Mouse (Mus musculus) hindbrain, embryonic 16.5 days (tissue): Measurements from ENCODE around the gene Hhipl1. TPM values are rescaled to one million over a fixed set of nuclear protein-coding genes. Genes with fewer than 3 reads are reported as not detected.

ENCODE experiments used
- ATAC-seq: fragments of 200-750 bp; cut with Nextera tagmentation; 2 replicates; pipeline ENCODE4 v1.8.0; 2017; ENCODE audit warnings: moderate TSS enrichment, moderate library complexity
- H3K27ac ChIP-seq: fragments of 300-500 bp; sonication (generic); 2 replicates; pipeline ENCODE4 v1.5.1; 2014; ENCODE audit warnings: low read depth, mild to moderate bottlenecking, control low read depth, low read length, moderate library complexity
- H3K27me3 ChIP-seq: fragments of 300-500 bp; sonication (generic); replicated peaks from 2 replicates; pipeline ENCODE4 v1.6.1; 2014; ENCODE audit warnings: low read length; ENCODE audit not compliant: control insufficient read depth, insufficient read depth
- H3K36me3 ChIP-seq: fragments of 300-500 bp; sonication (generic); 2 replicates; pipeline ENCODE4 v1.6.1; 2014; ENCODE audit warnings: mild to moderate bottlenecking, low read length, moderate library complexity, mixed read lengths; ENCODE audit not compliant: control insufficient read depth, insufficient read depth
- H3K4me1 ChIP-seq: fragments of 300-500 bp; sonication (generic); 2 replicates; pipeline ENCODE4 v1.6.1; 2014; ENCODE audit warnings: low read depth, low read length; ENCODE audit not compliant: control insufficient read depth, insufficient read depth
- H3K4me2 ChIP-seq: fragments of 300-500 bp; sonication (generic); 2 replicates; pipeline ENCODE4 v1.6.1; 2014; ENCODE audit warnings: mild to moderate bottlenecking, low read length, control low read depth, moderate library complexity
- H3K4me3 ChIP-seq: fragments of 300-500 bp; sonication (generic); 2 replicates; pipeline ENCODE4 v1.5.1; 2014; ENCODE audit warnings: mild to moderate bottlenecking, low read length, control low read depth, moderate library complexity
- H3K9ac ChIP-seq: fragments of 300-500 bp; sonication (generic); 2 replicates; pipeline ENCODE4 v1.6.1; 2014; ENCODE audit warnings: low read depth, mild to moderate bottlenecking, control low read depth, low read length, moderate library complexity
- H3K9me3 ChIP-seq: fragments of 300-500 bp; sonication (generic); 2 replicates; pipeline ENCODE4 v1.6.1; 2014; ENCODE audit warnings: mild to moderate bottlenecking, low read length, moderate library complexity; ENCODE audit not compliant: control insufficient read depth
- WGBS: fragments of 180-500 bp; shearing (Covaris S2); extraction: QIAGEN DNeasy Blood & Tissue Kit; methylation state at CpG from one replicate; pipeline ENCODE4 v1.1.7; 2014; 5-methylcytosine and 5-hydroxymethylcytosine counted together
- polyA plus RNA-seq: library from polyadenylated mRNA; unstranded; fragments of >200 nt; fragmentation: Nextera tagmentation; extraction: Ambion mirVana; gene quantifications from 2 replicates; pipeline ENCODE4 v1.2.1, GENCODE M21; 2015

Gene Hhipl1
- polyA plus RNA-seq, 1 experiment from 2014 or later: 2.6 TPM

- Histone ChIP-seq H3K36me3 (no peaks in the 10 kb centered on the region), H3K27me3 (no peaks in the 10 kb centered on the region), H3K9me3 (no peaks in the 10 kb centered on the region), H3K4me3 (no peak overlapping the region), H3K4me1 (peaks cover 15% of the 10 kb centered on the region), H3K4me2 (no peak overlapping the region), H3K27ac (no peak overlapping the region), H3K9ac (peak overlapping the region; percentile 33; the same call in 1 of the 2 replicates)
- ATAC-seq: no peak
- 66% methylated on average over 19 of the region's 19 CpGs for WGBS
These were observed 17.8 kb upstream of the Hhipl1 start for GRCm38 (mm10) chr12:108288127-108288880.

DNA sequence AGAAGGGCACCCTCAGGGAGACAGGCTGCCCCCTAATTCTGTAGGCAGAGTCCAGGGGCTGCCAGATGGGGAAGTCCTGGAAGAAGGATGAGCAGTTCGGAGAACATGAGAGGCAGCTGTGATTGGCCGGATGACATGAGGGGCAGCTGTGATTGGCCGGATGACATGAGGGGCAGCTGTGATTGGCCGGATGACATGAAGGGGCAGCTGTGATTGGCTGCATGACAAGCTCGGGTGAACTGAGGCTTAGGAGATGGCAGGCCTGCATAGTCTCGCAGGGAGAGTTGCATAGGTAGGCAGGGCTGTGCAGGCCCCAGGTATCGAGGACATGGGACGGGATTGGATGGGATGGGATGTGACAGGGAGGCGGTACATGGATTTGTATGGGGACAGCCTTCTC lies 13.7 kb upstream of the Hhipl1 start:
- peaks cover 5% of the 10 kb centered on the region; the same call in 1 of the 2 replicates for H3K4me1 ChIP-seq
- H3K9ac ChIP-seq: no peak overlapping the region

DNA sequence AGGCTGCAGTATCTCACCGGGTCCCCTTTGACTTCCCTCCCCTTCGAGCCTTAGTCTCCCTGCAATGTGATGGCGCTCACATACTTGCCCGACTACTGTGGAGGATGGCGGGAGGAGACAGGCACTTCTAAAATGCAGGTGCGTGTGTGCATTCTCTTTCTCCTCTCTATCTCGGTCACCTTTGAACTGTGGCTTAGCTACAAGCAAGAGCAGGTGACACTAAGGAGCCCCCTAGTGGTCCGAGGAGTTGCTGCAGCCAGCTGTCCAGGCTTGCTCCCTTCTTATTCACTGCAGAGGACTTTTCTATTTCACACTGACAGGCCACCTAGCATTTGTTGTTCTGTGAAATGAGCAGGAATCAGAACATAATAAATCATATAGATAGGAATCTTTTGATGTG lies 13.1 kb upstream of the Hhipl1 start:
- Histone ChIP-seq H3K36me3 (no peaks in the 10 kb centered on the region), H3K4me3 (no peak overlapping the region), H3K9ac (no peak overlapping the region), H3K4me1 (peaks cover 5% of the 10 kb centered on the region; the same call in 1 of the 2 replicates), H3K27ac (no peak overlapping the region), H3K9me3 (no peaks in the 10 kb centered on the region), H3K27me3 (no peaks in the 10 kb centered on the region), H3K4me2 (peak overlapping the region; percentile 26)
- peak; percentile 69; the same call in 1 of the 2 replicates for ATAC-seq
- 2% methylated on average over 8 of the region's 8 CpGs for WGBS

More for the DNA sequence above, 13.7 kb upstream of the Hhipl1 start:
- H3K36me3 ChIP-seq: no peaks in the 10 kb centered on the region
- WGBS: 18% methylated on average over 9 of the region's 9 CpGs
- peak overlapping the region; percentile 26 for H3K4me2 ChIP-seq
- H3K9me3 ChIP-seq: no peaks in the 10 kb centered on the region
- H3K4me3 ChIP-seq: no peak overlapping the region
- H3K27me3 ChIP-seq: no peaks in the 10 kb centered on the region
- ATAC-seq: peak; percentile 65
- H3K27ac ChIP-seq: no peak overlapping the region

DNA sequence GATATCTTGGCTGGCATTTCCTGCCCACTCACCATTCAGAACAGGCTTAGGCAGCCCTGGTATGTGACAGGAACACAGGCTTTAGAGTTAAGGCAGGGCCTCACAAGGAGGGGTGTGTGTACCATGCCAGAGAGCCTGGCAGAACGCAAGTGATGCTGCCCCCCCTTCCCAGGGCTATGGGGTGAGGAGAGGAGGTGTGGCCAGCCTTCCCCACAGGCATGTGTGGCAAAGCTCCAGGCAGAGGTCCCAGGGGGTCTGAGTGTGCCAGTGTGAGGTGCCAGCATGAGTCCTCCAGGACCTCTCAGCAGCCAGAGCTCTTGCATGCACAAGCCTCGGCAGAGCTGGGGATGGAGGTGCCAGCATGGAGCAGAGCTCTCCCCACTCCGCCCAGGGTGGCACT lies 11.4 kb upstream of the Hhipl1 start:
- no peaks in the 10 kb centered on the region for H3K36me3 ChIP-seq
- H3K27ac ChIP-seq: no peak overlapping the region
- no peaks in the 10 kb centered on the region for H3K9me3 ChIP-seq
- no peaks in the 10 kb centered on the region for H3K27me3 ChIP-seq
- H3K9ac ChIP-seq: no peak overlapping the region
- peak; percentile 49 for ATAC-seq
- 54% methylated on average over 3 of the region's 3 CpGs for WGBS
- peaks cover 5% of the 10 kb centered on the region; the same call in 1 of the 2 replicates for H3K4me1 ChIP-seq
- H3K4me3 ChIP-seq: no peak overlapping the region
- no peak overlapping the region for H3K4me2 ChIP-seq

DNA sequence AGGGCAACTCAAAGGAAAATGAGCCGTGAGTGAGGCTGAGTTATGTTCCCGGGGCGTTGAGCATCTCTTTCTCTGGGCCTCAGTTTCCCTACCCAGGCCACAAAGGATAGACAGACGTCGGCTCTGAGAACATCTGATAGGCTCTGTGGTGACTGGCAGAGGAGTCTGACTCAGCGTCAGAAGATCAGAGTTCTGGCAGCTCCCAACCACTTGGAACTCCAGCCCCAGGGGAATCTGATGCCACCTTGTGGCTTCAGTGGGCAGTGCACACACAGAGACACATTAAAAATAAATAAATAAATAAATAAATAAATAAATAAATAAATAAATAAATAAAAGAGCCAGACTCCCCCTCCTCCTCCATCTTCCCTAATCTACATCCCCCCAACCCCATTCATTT lies 9.0 kb upstream of the Hhipl1 start:
- no peaks in the 10 kb centered on the region for H3K9me3 ChIP-seq
- H3K27ac ChIP-seq: no peak overlapping the region
- no peaks in the 10 kb centered on the region for H3K36me3 ChIP-seq
- no peaks in the 10 kb centered on the region for H3K27me3 ChIP-seq
- no peak overlapping the region for H3K4me2 ChIP-seq
- H3K4me3 ChIP-seq: no peak overlapping the region
- no peak overlapping the region for H3K9ac ChIP-seq
- ATAC-seq: no peak
- WGBS: 86% methylated on average over 6 of the region's 6 CpGs
- peaks cover 3% of the 10 kb centered on the region; the same call in 1 of the 2 replicates for H3K4me1 ChIP-seq

- H3K9ac ChIP-seq: no peak overlapping the region
- ATAC-seq: no peak
- H3K4me2 ChIP-seq: no peak overlapping the region
- no peak overlapping the region for H3K27ac ChIP-seq
- no peak overlapping the region for H3K4me3 ChIP-seq
- H3K4me1 ChIP-seq: peaks cover 4% of the 10 kb centered on the region
- H3K27me3 ChIP-seq: no peaks in the 10 kb centered on the region; the same call in 1 of the 2 replicates
- no peaks in the 10 kb centered on the region for H3K36me3 ChIP-seq
- 65% methylated on average over 6 of the region's 6 CpGs for WGBS
- no peaks in the 10 kb centered on the region for H3K9me3 ChIP-seq
These were observed 5.1 kb upstream of the Hhipl1 start for GRCm38 (mm10) chr12:108301006-108301405.

- no peaks in the 10 kb centered on the region for H3K36me3 ChIP-seq
- H3K9ac ChIP-seq: no peak overlapping the region
- 59% methylated on average over 6 of the region's 6 CpGs for WGBS
- peaks cover 10% of the 10 kb centered on the region for H3K4me1 ChIP-seq
- H3K27ac ChIP-seq: no peak overlapping the region
- H3K9me3 ChIP-seq: no peaks in the 10 kb centered on the region
- ATAC-seq: no peak
- no peak overlapping the region for H3K4me2 ChIP-seq
- no peak overlapping the region for H3K4me3 ChIP-seq
- no peaks in the 10 kb centered on the region; the same call in 1 of the 2 replicates for H3K27me3 ChIP-seq
These were observed 2.2 kb upstream of the Hhipl1 start for GRCm38 (mm10) chr12:108303778-108304365.

DNA sequence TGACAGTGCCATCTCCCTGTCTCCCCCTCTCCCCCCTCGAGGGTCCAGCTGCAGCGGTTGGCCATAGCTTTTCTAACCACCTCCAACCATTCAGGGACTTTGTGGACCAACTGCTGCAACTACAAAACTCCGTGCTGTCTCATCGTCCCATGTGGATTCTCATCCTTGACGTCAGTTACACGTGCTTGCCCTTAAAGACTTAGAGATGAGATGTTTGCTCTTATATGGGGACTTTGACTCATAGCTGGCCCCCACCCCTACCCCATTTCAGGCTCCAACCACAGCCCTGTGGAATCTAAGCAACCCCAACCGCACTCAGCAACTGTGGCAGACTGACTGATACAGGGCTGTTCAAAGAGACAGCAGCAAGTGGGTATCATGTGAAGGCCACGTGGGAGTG lies 898 bp upstream of the Hhipl1 start:
- Histone ChIP-seq H3K4me3 (no peak overlapping the region), H3K4me1 (peaks cover 10% of the 10 kb centered on the region), H3K27ac (no peak overlapping the region), H3K4me2 (no peak overlapping the region), H3K27me3 (no peaks in the 10 kb centered on the region; the same call in 1 of the 2 replicates), H3K9ac (no peak overlapping the region), H3K36me3 (no peaks in the 10 kb centered on the region), H3K9me3 (no peaks in the 10 kb centered on the region)
- 80% methylated on average over 8 of the region's 8 CpGs for WGBS
- ATAC-seq: no peak

DNA sequence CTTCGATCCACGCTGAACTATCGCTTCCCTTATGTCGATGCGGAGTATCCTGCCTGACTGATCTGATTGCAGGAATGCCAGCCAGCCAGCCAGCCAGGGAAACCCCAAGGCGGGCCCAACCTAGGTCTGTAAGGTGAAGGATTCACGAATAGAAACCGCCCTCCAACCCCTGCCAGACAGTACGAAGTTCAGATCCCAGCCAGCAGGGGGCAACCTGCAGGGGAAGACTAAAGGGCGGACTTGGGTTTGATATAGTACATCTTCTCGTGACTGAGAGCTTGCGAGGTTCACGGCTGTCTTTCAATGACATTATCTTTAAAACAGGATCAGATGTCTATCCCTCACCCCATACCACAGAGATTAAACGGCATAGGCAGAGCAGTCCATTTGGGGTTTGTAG lies 1.5 kb downstream of the Hhipl1 start:
- H3K4me1 ChIP-seq: peaks cover 10% of the 10 kb centered on the region
- peak overlapping the region; percentile 10; the same call in 1 of the 2 replicates for H3K4me2 ChIP-seq
- no peaks in the 10 kb centered on the region; the same call in 1 of the 2 replicates for H3K27me3 ChIP-seq
- WGBS: 27% methylated on average over 14 of the region's 14 CpGs
- no peak overlapping the region for H3K27ac ChIP-seq
- H3K9me3 ChIP-seq: no peaks in the 10 kb centered on the region
- no peak overlapping the region for H3K9ac ChIP-seq
- H3K4me3 ChIP-seq: no peak overlapping the region
- H3K36me3 ChIP-seq: no peaks in the 10 kb centered on the region
- ATAC-seq: no peak
